Mouse (Mus musculus) bone marrow macrophage, adult 2 months (primary cell): ENCODE results near the gene Wnt5a.

Experiments
- CTCF ChIP-seq: IDR thresholded peaks from 2 replicates; pipeline ENCODE4 v1.5.1; 2012; ENCODE audit warnings: low read depth, mild to moderate bottlenecking, low read length, moderate library complexity
- POLR2A ChIP-seq: IDR thresholded peaks from 2 replicates; pipeline ENCODE4 v1.6.1; 2012; ENCODE audit warnings: mild to moderate bottlenecking, low read depth, low read length, borderline replicate concordance

DNA sequence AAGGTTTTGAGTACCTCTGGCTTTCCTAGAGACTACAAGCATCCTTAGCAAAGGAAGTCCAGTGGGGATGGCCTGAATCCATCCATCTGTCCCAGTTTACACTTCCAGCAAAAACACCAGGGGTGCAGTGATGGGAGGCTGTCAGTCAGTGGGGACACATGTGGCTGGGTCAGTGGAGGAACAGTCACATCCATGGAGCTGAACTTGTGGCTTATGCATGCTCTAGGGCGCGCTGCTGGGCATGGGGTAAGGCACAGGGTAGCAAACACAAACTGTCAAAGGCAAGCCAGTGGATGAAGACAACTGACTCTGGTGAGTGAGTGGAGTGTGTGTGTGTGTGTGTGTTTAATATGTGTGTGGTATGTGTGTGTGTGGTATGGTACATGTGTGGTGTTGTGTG is 1.3 kb upstream of the Wnt5a start:
- TF ChIP-seq POLR2A (no peak), CTCF (no peak)
